Mouse (Mus musculus): ENCODE results near the gene I830077J02Rik.

Gene I830077J02Rik

GRCm38 (mm10) chr3:105893941-105894391 is 38.5 kb downstream of the I830077J02Rik start:
- DNase-seq (ENCODE audit: low read depth, low spot score): peak; percentile 50

- no peak for DNase-seq (ENCODE audit: low read depth, low spot score)
These were observed 39.6 kb downstream of the I830077J02Rik start for GRCm38 (mm10) chr3:105892572-105893495.

DNA sequence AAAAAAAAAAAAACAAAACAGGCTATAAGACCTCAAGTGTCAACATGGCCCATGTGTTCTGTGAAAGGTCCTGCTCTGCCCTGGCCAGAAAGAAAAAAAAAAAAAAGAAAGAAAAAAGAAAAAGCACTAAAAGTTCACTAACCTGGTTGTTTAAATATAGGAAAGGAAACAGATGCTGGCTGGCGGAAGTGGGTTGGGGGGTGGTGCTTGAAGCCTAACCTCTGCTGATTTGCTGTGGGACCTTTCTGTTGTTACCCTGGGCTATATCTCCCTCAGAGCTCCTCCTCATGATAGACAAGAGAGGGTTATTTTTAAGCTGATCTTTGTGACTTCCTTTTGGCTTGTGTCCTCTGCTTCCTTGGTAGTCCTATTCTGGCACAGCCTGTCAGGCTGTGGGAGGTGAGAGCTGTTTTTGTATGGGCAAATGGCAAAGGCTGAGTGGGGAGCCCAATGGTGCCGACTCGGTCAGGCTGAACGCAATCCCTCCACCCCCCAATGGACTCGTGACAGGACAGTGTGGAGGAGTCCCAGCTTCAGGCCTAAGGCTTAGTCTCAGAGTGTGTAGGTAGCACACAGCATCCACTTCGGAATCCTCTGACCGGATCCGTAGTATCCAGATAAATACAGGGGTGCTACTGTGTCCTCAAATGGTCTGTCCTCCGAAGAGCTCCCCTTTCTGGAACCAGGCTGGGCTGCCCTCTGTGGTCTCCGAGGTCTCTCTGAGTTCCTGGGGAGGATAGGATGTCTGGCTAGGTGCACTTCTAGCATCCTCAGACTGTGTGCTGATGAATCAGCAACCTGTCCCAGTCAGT is 40.5 kb downstream of the I830077J02Rik start:
- no peak for DNase-seq (ENCODE audit: low read depth, low spot score)

DNA sequence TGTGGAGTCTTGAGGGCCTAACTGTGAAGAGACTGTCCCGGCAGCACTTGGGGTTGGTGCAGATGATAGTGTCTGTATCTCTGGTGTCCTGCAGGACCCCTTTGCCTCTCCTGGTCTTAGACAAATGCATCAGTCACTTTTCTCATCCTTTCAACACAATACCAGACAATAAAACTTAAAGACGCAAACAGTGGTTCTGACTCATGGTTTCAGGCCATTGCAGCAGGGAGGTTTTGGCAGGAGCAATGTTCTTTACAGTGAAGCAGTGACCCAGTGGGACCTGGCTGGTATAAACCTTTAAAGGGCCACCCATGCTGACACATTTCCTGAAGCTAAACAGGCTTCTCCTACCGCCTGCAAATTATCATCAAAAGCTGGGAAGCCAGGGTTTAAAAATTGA is 41.3 kb downstream of the I830077J02Rik start:
- DNase-seq (ENCODE audit: low read depth, low spot score): no peak

GRCm38 (mm10) chr3:105890220-105890619 is 42.2 kb downstream of the I830077J02Rik start:
- no peak for DNase-seq (ENCODE audit: low read depth, low spot score)

GRCm38 (mm10) chr3:105888961-105889360 is 43.5 kb downstream of the I830077J02Rik start:
- DNase-seq (ENCODE audit: low read depth, low spot score): no peak

GRCm38 (mm10) chr3:105883111-105883510 is 49.4 kb downstream of the I830077J02Rik start:
- no peak for DNase-seq (ENCODE audit: low read depth, low spot score)

DNA sequence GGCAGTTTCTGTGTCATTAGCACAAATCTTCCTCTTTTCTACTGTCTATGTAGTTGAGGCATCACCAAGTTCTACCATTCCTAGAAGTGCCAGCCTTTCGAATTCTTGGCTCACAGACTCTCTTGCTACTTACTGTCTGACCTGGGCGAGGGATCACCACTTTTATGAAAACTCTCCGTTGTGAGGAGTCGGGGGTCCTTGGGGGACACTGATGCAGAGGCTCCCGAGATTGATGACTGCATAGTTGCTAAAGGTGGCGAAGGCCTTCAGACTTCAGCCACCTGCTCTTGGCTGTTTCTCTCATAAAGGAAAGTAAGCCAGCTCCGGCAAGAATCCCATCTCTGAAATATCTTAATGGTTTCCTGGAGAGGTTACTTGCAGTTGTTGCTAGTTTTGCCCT is 50.4 kb downstream of the I830077J02Rik start:
- no peak for DNase-seq (ENCODE audit: low read depth, low spot score)

- no peak for DNase-seq (ENCODE audit: low read depth, low spot score)
These were observed 52.0 kb downstream of the I830077J02Rik start for GRCm38 (mm10) chr3:105880419-105880818.

DNA sequence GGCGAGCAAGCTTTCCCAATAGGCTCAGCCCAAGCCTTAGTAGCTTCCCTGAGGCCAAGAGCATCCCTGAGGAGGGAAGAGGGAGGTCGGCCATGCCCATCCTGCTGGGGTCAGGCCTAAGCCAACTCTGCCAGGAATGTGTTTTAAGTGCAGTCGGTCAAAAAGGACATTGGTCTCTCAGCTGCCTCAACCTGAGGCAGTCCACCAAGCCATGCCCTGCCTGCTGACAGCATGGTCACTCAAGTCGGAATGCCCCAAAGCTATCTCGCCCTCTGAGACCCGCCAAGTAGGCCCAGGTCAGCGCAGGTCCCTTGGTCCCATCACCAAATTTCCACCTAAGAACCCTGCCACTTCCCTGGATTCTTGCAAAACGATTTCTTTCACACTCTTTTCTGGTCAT is 53.7 kb downstream of the I830077J02Rik start:
- no peak for DNase-seq (ENCODE audit: low read depth, low spot score)

DNA sequence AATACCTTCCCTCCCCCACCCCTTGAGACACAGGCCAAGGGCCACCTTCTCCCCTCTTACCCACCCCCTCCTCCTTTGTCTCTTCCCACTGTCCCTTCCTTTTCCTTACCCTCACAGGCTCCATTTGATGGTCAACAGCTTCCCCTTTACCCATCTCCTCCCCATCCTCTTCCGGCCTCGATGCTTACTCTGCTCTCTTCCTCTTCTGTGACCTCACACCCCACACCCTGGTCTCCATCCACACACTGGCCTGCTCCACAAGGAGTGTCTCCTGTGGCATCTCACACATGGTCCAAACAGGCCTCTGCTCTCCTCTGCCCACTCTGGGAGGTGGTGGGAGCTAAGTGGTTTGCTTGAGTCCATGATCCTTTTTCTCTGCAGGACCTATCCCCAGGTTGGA is 54.5 kb downstream of the I830077J02Rik start:
- DNase-seq (ENCODE audit: low read depth, low spot score): no peak

- DNase-seq (ENCODE audit: low read depth, low spot score): no peak
These were observed 55.1 kb downstream of the I830077J02Rik start for GRCm38 (mm10) chr3:105877252-105877803.

DNA sequence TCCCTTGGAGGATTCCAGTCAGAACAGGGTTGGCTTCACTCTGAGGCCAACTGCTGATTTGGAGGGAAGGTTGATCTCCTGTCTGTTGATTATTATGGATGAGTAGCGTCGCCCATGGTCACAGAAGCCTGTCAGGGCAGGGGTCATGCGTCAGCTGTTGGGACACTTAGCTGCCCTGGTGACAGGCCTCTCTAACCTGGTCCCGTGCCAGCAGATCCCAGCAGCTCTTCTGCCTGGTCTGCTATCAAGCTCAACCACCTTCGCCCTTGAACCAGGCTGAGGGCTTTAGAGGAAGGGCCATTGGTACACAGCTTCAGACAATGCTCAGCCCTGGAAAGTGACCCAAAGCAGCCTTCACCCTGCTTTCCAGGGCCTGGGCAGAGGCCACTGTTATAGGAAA is 56.4 kb downstream of the I830077J02Rik start:
- DNase-seq (ENCODE audit: low read depth, low spot score): no peak

Data from R1 (cell line).